Mouse (Mus musculus) small intestine, adult 2 months (tissue): ENCODE data around the gene Tmem144.

Source experiments
- CTCF ChIP-seq: fragments of 200-500 bp; IDR thresholded peaks from 2 replicates; pipeline ENCODE4 v1.5.1; 2012; ENCODE audit warnings: low read depth, mild to moderate bottlenecking, control low read depth, inconsistent platforms, low read length, moderate library complexity, mixed read lengths; ENCODE audit not compliant: insufficient replicate concordance, insufficient read length; ENCODE audit errors: extremely low read depth
- POLR2A ChIP-seq: fragments of 200-500 bp; IDR thresholded peaks from 2 replicates; pipeline ENCODE4 v1.6.1; 2012; ENCODE audit warnings: low read depth, mild to moderate bottlenecking, control low read depth, inconsistent platforms, low read length, moderate library complexity

GRCm38 (mm10) chr3:79875471-79875870 lies 22.9 kb upstream of the Tmem144 start:
- TF ChIP-seq CTCF (no peak), POLR2A (no peak)
